Mouse (Mus musculus) stomach, embryonic 14.5 days (tissue): Measurements from ENCODE around the gene Cltc. TPM values are rescaled to one million over a fixed set of nuclear protein-coding genes. Genes with fewer than 3 reads are reported as not detected.

ENCODE experiments used
- ATAC-seq: fragments of 200-750 bp; cut with Nextera tagmentation; 2 replicates; pipeline ENCODE4 v1.8.0; 2017; ENCODE audit warnings: low read depth, moderate TSS enrichment; ENCODE audit not compliant: insufficient number of reproducible peaks, insufficient read depth, low FRiP score
- H3K27ac ChIP-seq: fragments of 300-500 bp; sonication (generic); 2 replicates; pipeline ENCODE4 v1.5.1; 2014; ENCODE audit warnings: mild to moderate bottlenecking, low read length, moderate library complexity, mixed read lengths
- H3K27me3 ChIP-seq: fragments of 300-500 bp; sonication (generic); 2 replicates; pipeline ENCODE4 v1.6.1; 2014; ENCODE audit warnings: low read length, control low read depth, mixed read lengths; ENCODE audit not compliant: control insufficient read depth, insufficient read depth
- H3K36me3 ChIP-seq: fragments of 300-500 bp; sonication (generic); 2 replicates; pipeline ENCODE4 v1.6.1; 2014; ENCODE audit warnings: mild to moderate bottlenecking, control low read depth, low read length, moderate library complexity, mixed read lengths; ENCODE audit not compliant: control insufficient read depth, insufficient read depth
- H3K4me1 ChIP-seq: fragments of 300-500 bp; sonication (generic); 2 replicates; pipeline ENCODE4 v1.6.1; 2014; ENCODE audit warnings: low read length, control low read depth, mixed read lengths; ENCODE audit not compliant: control insufficient read depth, insufficient read depth
- H3K4me2 ChIP-seq: fragments of 300-500 bp; sonication (generic); replicated peaks from 2 replicates; pipeline ENCODE4 v1.6.1; 2014; ENCODE audit warnings: low read depth, low read length, control low read depth
- H3K4me3 ChIP-seq: fragments of 300-500 bp; sonication (generic); 2 replicates; pipeline ENCODE4 v1.5.1; 2014; ENCODE audit warnings: low read depth, low read length, control low read depth
- H3K9ac ChIP-seq: fragments of 300-500 bp; sonication (generic); replicated peaks from 2 replicates; pipeline ENCODE4 v1.6.1; 2014; ENCODE audit warnings: low read depth, mild to moderate bottlenecking, control low read depth, low read length, moderate library complexity, mixed read lengths
- H3K9me3 ChIP-seq: fragments of 300-500 bp; sonication (generic); 2 replicates; pipeline ENCODE4 v1.6.1; 2016; ENCODE audit warnings: low read depth, low read length, control low read depth; ENCODE audit not compliant: control insufficient read depth
- WGBS: fragments of 180-500 bp; shearing (Covaris S2); extraction: QIAGEN DNeasy Blood & Tissue Kit; methylation state at CpG from one replicate; pipeline ENCODE4 v1.1.7; 2014; 5-methylcytosine and 5-hydroxymethylcytosine counted together
- polyA plus RNA-seq: library from polyadenylated mRNA; unstranded; fragments of >200 nt; fragmentation: Nextera tagmentation; extraction: Ambion mirVana; gene quantifications from 2 replicates; pipeline ENCODE4 v1.2.1, GENCODE M21; 2014

Cltc gene
- polyA plus RNA-seq, 1 experiment from 2014 or later: 175 TPM

- H3K27me3 ChIP-seq: no peaks in the 10 kb centered on the region
- H3K27ac ChIP-seq: no peak overlapping the region
- H3K4me3 ChIP-seq: no peak overlapping the region
- H3K4me2 ChIP-seq: no peak overlapping the region
- H3K4me1 ChIP-seq: no peaks in the 10 kb centered on the region
- no peak for ATAC-seq
- H3K9ac ChIP-seq: no peak overlapping the region
- no peaks in the 10 kb centered on the region for H3K9me3 ChIP-seq
- H3K36me3 ChIP-seq: no peaks in the 10 kb centered on the region; the same call in none of the 2 replicates
- WGBS: 14% methylated on average over 1 of the region's 1 CpGs
These were observed 101.7 kb downstream of the Cltc start for GRCm38 (mm10) chr11:86655671-86656070.

GRCm38 (mm10) chr11:86654096-86654495 is 103.3 kb downstream of the Cltc start:
- H3K4me1 ChIP-seq: no peaks in the 10 kb centered on the region
- H3K27ac ChIP-seq: no peak overlapping the region
- H3K27me3 ChIP-seq: no peaks in the 10 kb centered on the region
- no peak overlapping the region for H3K4me3 ChIP-seq
- H3K36me3 ChIP-seq: no peaks in the 10 kb centered on the region; the same call in none of the 2 replicates
- ATAC-seq: no peak
- no peak overlapping the region for H3K9ac ChIP-seq
- WGBS: 82% methylated on average over 4 of the region's 4 CpGs
- no peak overlapping the region for H3K4me2 ChIP-seq
- H3K9me3 ChIP-seq: no peaks in the 10 kb centered on the region

GRCm38 (mm10) chr11:86653446-86653845 is 103.9 kb downstream of the Cltc start:
- ATAC-seq: no peak

GRCm38 (mm10) chr11:86652578-86652979 is 104.8 kb downstream of the Cltc start:
- no peak overlapping the region for H3K9ac ChIP-seq
- no peak for ATAC-seq
- H3K4me2 ChIP-seq: no peak overlapping the region
- H3K27ac ChIP-seq: no peak overlapping the region
- H3K4me1 ChIP-seq: no peaks in the 10 kb centered on the region
- H3K9me3 ChIP-seq: no peaks in the 10 kb centered on the region
- no peaks in the 10 kb centered on the region for H3K36me3 ChIP-seq
- no peaks in the 10 kb centered on the region for H3K27me3 ChIP-seq
- WGBS: 91% methylated on average over 4 of the region's 4 CpGs
- H3K4me3 ChIP-seq: no peak overlapping the region

More at GRCm38 (mm10) chr11:86653446-86653845, 103.9 kb downstream of the Cltc start:
- no peak overlapping the region for H3K4me3 ChIP-seq
- H3K4me2 ChIP-seq: no peak overlapping the region
- WGBS: 38% methylated on average over 3 of the region's 3 CpGs
- no peak overlapping the region for H3K9ac ChIP-seq
- H3K27ac ChIP-seq: no peak overlapping the region
- H3K4me1 ChIP-seq: no peaks in the 10 kb centered on the region
- H3K27me3 ChIP-seq: no peaks in the 10 kb centered on the region
- no peaks in the 10 kb centered on the region for H3K36me3 ChIP-seq
- no peaks in the 10 kb centered on the region for H3K9me3 ChIP-seq

GRCm38 (mm10) chr11:86650676-86651075 is 106.7 kb downstream of the Cltc start:
- Histone ChIP-seq H3K4me3 (no peak overlapping the region), H3K27ac (no peak overlapping the region), H3K9ac (no peak overlapping the region), H3K4me2 (no peak overlapping the region), H3K36me3 (no peaks in the 10 kb centered on the region), H3K4me1 (no peaks in the 10 kb centered on the region), H3K27me3 (no peaks in the 10 kb centered on the region), H3K9me3 (no peaks in the 10 kb centered on the region)
- WGBS: 78% methylated on average over 6 of the region's 6 CpGs
- ATAC-seq: no peak

GRCm38 (mm10) chr11:86649542-86649941 is 107.8 kb downstream of the Cltc start:
- Histone ChIP-seq H3K9ac (no peak overlapping the region), H3K27ac (no peak overlapping the region), H3K9me3 (no peaks in the 10 kb centered on the region), H3K4me3 (no peak overlapping the region), H3K4me2 (no peak overlapping the region), H3K36me3 (no peaks in the 10 kb centered on the region), H3K4me1 (no peaks in the 10 kb centered on the region), H3K27me3 (no peaks in the 10 kb centered on the region)
- 81% methylated on average over 1 of the region's 1 CpGs for WGBS
- ATAC-seq: no peak

GRCm38 (mm10) chr11:86647706-86648447 is 109.5 kb downstream of the Cltc start:
- no peak for ATAC-seq
- Histone ChIP-seq H3K27me3 (no peaks in the 10 kb centered on the region), H3K36me3 (no peaks in the 10 kb centered on the region; the same call in 1 of the 2 replicates), H3K9ac (no peak overlapping the region), H3K9me3 (no peaks in the 10 kb centered on the region), H3K4me1 (no peaks in the 10 kb centered on the region), H3K4me3 (no peak overlapping the region), H3K4me2 (no peak overlapping the region), H3K27ac (no peak overlapping the region)
- 85% methylated on average over 15 of the region's 15 CpGs for WGBS

- H3K36me3 ChIP-seq: no peaks in the 10 kb centered on the region; the same call in 1 of the 2 replicates
- no peaks in the 10 kb centered on the region for H3K4me1 ChIP-seq
- no peak overlapping the region for H3K4me3 ChIP-seq
- H3K27me3 ChIP-seq: no peaks in the 10 kb centered on the region
- H3K4me2 ChIP-seq: no peak overlapping the region
- no peak for ATAC-seq
- H3K9ac ChIP-seq: no peak overlapping the region
- H3K9me3 ChIP-seq: no peaks in the 10 kb centered on the region
- no peak overlapping the region; the same call in 1 of the 2 replicates for H3K27ac ChIP-seq
- 87% methylated on average over 3 of the region's 3 CpGs for WGBS
These were observed 110.4 kb downstream of the Cltc start for GRCm38 (mm10) chr11:86646885-86647459.
